ENCODE assay signal across 18 mouse cellular contexts in genomic region chr1:40265301-40265835, GRCm38 (mm10). TPM values are rescaled to one million over a fixed set of nuclear protein-coding genes. Genes with fewer than 3 reads are reported as not detected.
DNase-seq lines count a peak whose midpoint lies in the region; ATAC-seq and TF ChIP-seq lines count a peak whose summit lies in the region.
"Had no signal": no experiment of that assay in that cellular context is flagged by ENCODE, and none has a peak within 500 bp of the region (broad histone marks: within the 10 kb centered on the region; RNA-seq: fewer than 3 reads in every experiment).

No protein-coding gene starts in this region.

- H3K27me3 ChIP-seq in embryonic facial prominence, embryonic 13.5 days = no peaks in the 10 kb centered on the region
- H3K27me3 ChIP-seq in embryonic facial prominence, embryonic 10.5 days (replicated peaks; ENCODE audit: low read depth, poor library complexity, severe bottlenecking) = peaks cover 39% of the 10 kb centered on the region
- no peaks in the 10 kb centered on the region for H3K27me3 ChIP-seq in heart, postnatal 0 days (ENCODE audit: control insufficient read depth, insufficient read depth, low read length)
- H3K27me3 ChIP-seq in lung, postnatal 0 days (replicated peaks; ENCODE audit: insufficient read depth, low read length) = no peaks in the 10 kb centered on the region
- no peaks in the 10 kb centered on the region for H3K27me3 ChIP-seq in myocyte (ENCODE audit: control insufficient read depth, insufficient read depth, insufficient read length)
- H3K27me3 ChIP-seq: hindbrain, embryonic 15.5 days; intestine, embryonic 15.5 days had no signal

- no peaks in the 10 kb centered on the region for H3K9me3 ChIP-seq in embryonic facial prominence, embryonic 13.5 days
- no peaks in the 10 kb centered on the region for H3K9me3 ChIP-seq in embryonic facial prominence, embryonic 10.5 days
- no peaks in the 10 kb centered on the region for H3K9me3 ChIP-seq in heart, postnatal 0 days (replicated peaks; ENCODE audit: control insufficient read depth, low read length)
- H3K9me3 ChIP-seq in lung, postnatal 0 days (ENCODE audit: low read length) = no peaks in the 10 kb centered on the region
- H3K9me3 ChIP-seq: hindbrain, embryonic 15.5 days; intestine, embryonic 15.5 days; kidney, embryonic 15.5 days; limb, embryonic 10.5 days; liver, embryonic 12.5 days; megakaryocyte, embryonic 14.5 days had no signal

- H3K4me2 ChIP-seq in embryonic facial prominence, embryonic 13.5 days = no peak overlapping the region
- no peak overlapping the region for H3K4me2 ChIP-seq in heart, postnatal 0 days (ENCODE audit: low read depth, low read length)
- no peak overlapping the region for H3K4me2 ChIP-seq in lung, postnatal 0 days (replicated peaks; ENCODE audit: low read depth, low read length)
- H3K4me2 ChIP-seq in myocyte (ENCODE audit: low read depth) = no peak overlapping the region

- intact Hi-C loops in heart, postnatal 14 days (cut with DNase I) = loop anchor here (5.0 kb wide), 2 partner anchors 93 to 148 kb away; no protein-coding TSS in a partner anchor

- TF ChIP-seq POLR2A in myocyte (IDR thresholded peaks at IDR 0.05; ENCODE audit: insufficient read length, low read depth) = no peak

- H3K27ac ChIP-seq in embryonic facial prominence, embryonic 13.5 days = 0 out of 2 replicates have a peak overlapping the region, but pooled peaks have one; percentile 69
- H3K27ac ChIP-seq in embryonic facial prominence, embryonic 10.5 days (replicated peaks) = no peak overlapping the region
- H3K27ac ChIP-seq in heart, postnatal 0 days (ENCODE audit: low read depth) = peak overlapping the region; percentile 67
- H3K27ac ChIP-seq in lung, postnatal 0 days (ENCODE audit: low read length) = no peak overlapping the region
- H3K27ac ChIP-seq: hindbrain, embryonic 15.5 days; intestine, embryonic 15.5 days; liver, embryonic 12.5 days had no signal

- WGBS in embryonic facial prominence, embryonic 13.5 days = 73% methylated on average over 6 of the region's 6 CpGs
- 77% methylated on average over 6 of the region's 6 CpGs for WGBS in embryonic facial prominence, embryonic 10.5 days
- WGBS in heart, postnatal 0 days = 61% methylated on average over 6 of the region's 6 CpGs
- 33% methylated on average over 6 of the region's 6 CpGs for WGBS in lung, postnatal 0 days

- no peaks in the 10 kb centered on the region for H3K36me3 ChIP-seq in embryonic facial prominence, embryonic 13.5 days
- no peaks in the 10 kb centered on the region for H3K36me3 ChIP-seq in embryonic facial prominence, embryonic 10.5 days (replicated peaks)
- H3K36me3 ChIP-seq in heart, postnatal 0 days (replicated peaks; ENCODE audit: control insufficient read depth, insufficient read depth, low read length) = no peaks in the 10 kb centered on the region
- no peaks in the 10 kb centered on the region for H3K36me3 ChIP-seq in lung, postnatal 0 days (ENCODE audit: insufficient read depth, low read length)
- H3K36me3 ChIP-seq in myocyte (ENCODE audit: control insufficient read depth, insufficient read depth) = no peaks in the 10 kb centered on the region
- H3K36me3 ChIP-seq: hindbrain, embryonic 15.5 days; intestine, embryonic 15.5 days; kidney, embryonic 15.5 days; limb, embryonic 10.5 days; liver, embryonic 12.5 days had no signal

- DNase-seq in embryonic facial prominence, embryonic 10.5 days (ENCODE audit: low spot score) = no peak
- DNase-seq in heart, postnatal 0 days (ENCODE audit: low spot score) = peak; percentile 29
- no peak for DNase-seq in heart, postnatal 14 days
- DNase-seq in lung, postnatal 0 days (ENCODE audit: low spot score) = peak; percentile 53
- no peak for DNase-seq in lung, postnatal 14 days
- DNase-seq: B cell, adult 2 months; cerebellum, adult 8-10 months; kidney, postnatal 4 days; midbrain, embryonic 14.5 days; thymus, adult 18-20 months had no signal

- H3K79me2 ChIP-seq in myocyte (ENCODE audit: control insufficient read depth, insufficient read depth) = peaks cover 36% of the 10 kb centered on the region

- H3K4me1 ChIP-seq in embryonic facial prominence, embryonic 13.5 days = peaks cover 47% of the 10 kb centered on the region
- peaks cover 16% of the 10 kb centered on the region for H3K4me1 ChIP-seq in embryonic facial prominence, embryonic 10.5 days
- H3K4me1 ChIP-seq in heart, postnatal 0 days (ENCODE audit: control insufficient read depth, insufficient read depth) = peaks cover 9% of the 10 kb centered on the region
- H3K4me1 ChIP-seq in lung, postnatal 0 days (ENCODE audit: insufficient read depth, low read depth, low read length) = peaks cover 21% of the 10 kb centered on the region; the same call in 1 of the 2 replicates

- H3K4me3 ChIP-seq in embryonic facial prominence, embryonic 13.5 days = no peak overlapping the region
- H3K4me3 ChIP-seq in embryonic facial prominence, embryonic 10.5 days = no peak overlapping the region
- no peak overlapping the region for H3K4me3 ChIP-seq in heart, postnatal 0 days (ENCODE audit: low read depth, low read length)
- no peak overlapping the region for H3K4me3 ChIP-seq in lung, postnatal 0 days (ENCODE audit: low read depth, low read length)
- no peak overlapping the region for H3K4me3 ChIP-seq in myocyte
- H3K4me3 ChIP-seq: hindbrain, embryonic 15.5 days; liver, embryonic 12.5 days; megakaryocyte, embryonic 14.5 days had no signal

- no peak for ATAC-seq in embryonic facial prominence, embryonic 13.5 days (ENCODE audit: insufficient number of reproducible peaks, insufficient read depth, low FRiP score, low TSS enrichment, low read depth)
- no peak for ATAC-seq in heart, postnatal 0 days (ENCODE audit: insufficient read depth, low read depth)
- ATAC-seq in lung, postnatal 0 days = no peak
- ATAC-seq: liver, embryonic 12.5 days had no signal

- no peak overlapping the region for H3K9ac ChIP-seq in embryonic facial prominence, embryonic 13.5 days
- no peak overlapping the region for H3K9ac ChIP-seq in heart, postnatal 0 days (replicated peaks; ENCODE audit: low read depth, low read length)
- no peak overlapping the region for H3K9ac ChIP-seq in lung, postnatal 0 days (replicated peaks; ENCODE audit: low read depth)
- H3K9ac ChIP-seq: hindbrain, embryonic 15.5 days; intestine, embryonic 15.5 days; kidney, embryonic 15.5 days; liver, embryonic 12.5 days had no signal

- H3ac ChIP-seq in myocyte (ENCODE audit: control insufficient read depth, insufficient read length) = no peak overlapping the region

- TF ChIP-seq EP300 in heart, postnatal 0 days (IDR thresholded peaks at IDR 0.05; ENCODE audit: low read depth) = no peak
- no peak for TF ChIP-seq EP300 in lung, postnatal 0 days (IDR thresholded peaks at IDR 0.05)

- no peak for TF ChIP-seq CTCF in heart, postnatal 0 days (IDR thresholded peaks at IDR 0.05; ENCODE audit: low read depth)
- no peak for TF ChIP-seq CTCF in lung, postnatal 0 days (IDR thresholded peaks at IDR 0.05)

TF ChIP-seq in myocyte, 11 proteins besides CTCF, POLR2A, EP300 and RAD21:
- TF ChIP-seq SRF (IDR thresholded peaks at IDR 0.05; ENCODE audit: control insufficient read depth, insufficient read length, low read depth) (no peak), MAX (IDR thresholded peaks at IDR 0.05; ENCODE audit: low read depth) (no peak), CEBPB (IDR thresholded peaks at IDR 0.05; ENCODE audit: insufficient read depth, poor library complexity, severe bottlenecking) (peak; percentile 29; the same call in 1 of the 2 replicates), MYOG (IDR thresholded peaks at IDR 0.05; ENCODE audit: control insufficient read depth in 1 of 3, insufficient read depth in 1 of 3, insufficient read length in 2 of 3, low read depth in 2 of 3) (no peak)

RNA-seq across cellular contexts. Expression of gene Il1r1, which starts 40.5 kb away (rescaled TPM):
- 6.7 and 7.2 TPM in 2 replicates for polyA plus RNA-seq in embryonic facial prominence, embryonic 13.5 days (2015; fragmentation: Nextera tagmentation; extraction: Ambion mirVana)
- polyA plus RNA-seq in embryonic facial prominence, embryonic 10.5 days (2016; fragmentation: Nextera tagmentation; extraction: Ambion mirVana) = 0.45 and 0.62 TPM in 2 replicates
- total RNA-seq in heart, postnatal 0 days (2014; rRNA removed; ENCODE audit: low replicate concordance) = 4.7 and 5.2 TPM in 2 replicates
- polyA plus RNA-seq in heart, postnatal 0 days (2015; fragmentation: Nextera tagmentation; extraction: Ambion mirVana) = 5.1 and 5.6 TPM in 2 replicates
- 1 to 10 TPM; 6.9 to 7.4 TPM for total RNA-seq in heart, postnatal 14 days (2021)
- polyA plus RNA-seq in lung, postnatal 0 days (2015; fragmentation: Nextera tagmentation; extraction: Ambion mirVana) = 13.5 and 14.1 TPM in 2 replicates
- polyA plus RNA-seq in myocyte (2012; fragmentation: generic; extraction: Trizol) = 7.6 TPM

RNA-seq across cellular contexts. Expression of gene Il1rl2, which starts 59.0 kb away (rescaled TPM):
- 11.4 and 12.1 TPM in 2 replicates for polyA plus RNA-seq in embryonic facial prominence, embryonic 13.5 days (2015; fragmentation: Nextera tagmentation; extraction: Ambion mirVana)
- 1.8 and 2.1 TPM in 2 replicates for polyA plus RNA-seq in embryonic facial prominence, embryonic 10.5 days (2016; fragmentation: Nextera tagmentation; extraction: Ambion mirVana)
- 2.5 and 9.4 TPM in 2 replicates for total RNA-seq in heart, postnatal 0 days (2014; rRNA removed; ENCODE audit: low replicate concordance)
- 2.3 and 2.5 TPM in 2 replicates for polyA plus RNA-seq in heart, postnatal 0 days (2015; fragmentation: Nextera tagmentation; extraction: Ambion mirVana)
- total RNA-seq in heart, postnatal 14 days (2021) = 1 to 10 TPM; 3.8 to 4.9 TPM
- polyA plus RNA-seq in lung, postnatal 0 days (2015; fragmentation: Nextera tagmentation; extraction: Ambion mirVana) = 6.3 and 8.2 TPM in 2 replicates
- polyA plus RNA-seq in myocyte (2012; fragmentation: generic; extraction: Trizol) = not detected

Comparison
In these comparisons a context has a peak if more than half of its experiments do, and no peak if none do; other contexts are left out.
1. H3K27ac ChIP-seq: peak in embryonic facial prominence, embryonic 13.5 days (single experiment) and heart, postnatal 0 days (single experiment); none in embryonic facial prominence, embryonic 10.5 days (single experiment) and lung, postnatal 0 days (single experiment).
2. DNase-seq: peak in heart, postnatal 0 days (single experiment) and lung, postnatal 0 days (single experiment); none in embryonic facial prominence, embryonic 10.5 days (single experiment), heart, postnatal 14 days (0 of 2) and lung, postnatal 14 days (single experiment).